Mouse (Mus musculus): Measurements from ENCODE around the gene Nek6.

- TF ChIP-seq CTCF (conservative IDR thresholded peaks at IDR 0.05; ENCODE audit: low read length) (no peak), POU5F1 (IDR thresholded peaks at IDR 0.05; ENCODE audit: borderline replicate concordance, low read length) (no peak), NANOG (IDR thresholded peaks at IDR 0.05; ENCODE audit: borderline replicate concordance, low read length) (no peak)
Measured at GRCm38 (mm10) chr2:38619777-38620176, 108.3 kb downstream of the Nek6 start.
